7 mouse cellular contexts compared by ENCODE assay signal in genomic region chr13:31689317-31689716, GRCm38 (mm10).
DNase-seq lines count a peak whose midpoint lies in the region; ATAC-seq and TF ChIP-seq lines count a peak whose summit lies in the region.

No protein-coding gene starts in this region.

- no peak; the same call in 1 of the 2 replicates for ATAC-seq in G1E (ENCODE audit: extremely low read depth, insufficient number of reproducible peaks, low FRiP score, poor library complexity, severe bottlenecking)

- no peak overlapping the region for H3K4me3 ChIP-seq in G1E (ENCODE audit: low read depth, low read length)

- peaks cover under 1% of the 10 kb centered on the region for H3K36me3 ChIP-seq in G1E (replicated peaks)

- H3K27me3 ChIP-seq in G1E (ENCODE audit: insufficient read depth, low read length) = no peaks in the 10 kb centered on the region

- TF ChIP-seq CTCF in G1E (IDR thresholded peaks at IDR 0.05; ENCODE audit: low read depth, low read length) = peak; percentile 62; the same call in 1 of the 2 replicates

- H3K4me1 ChIP-seq in G1E (ENCODE audit: insufficient read depth, low read depth, low read length) = peaks cover 1% of the 10 kb centered on the region; the same call in 1 of the 2 replicates

- H3K9me3 ChIP-seq in G1E (replicated peaks) = no peaks in the 10 kb centered on the region

- DNase-seq in kidney, adult 9 months = peak; percentile 17
- DNase-seq in kidney, adult 11 months = no peak
- peak; percentile 43 for DNase-seq in A20 (ENCODE audit: low read depth, low spot score)
- peak; percentile 18 for DNase-seq in G1E (ENCODE audit: low spot score)
- peak; percentile 53 to 57 for DNase-seq in kidney, postnatal 4 days
- peak; percentile 5 to 14 for DNase-seq in thymus, postnatal 36 days
- DNase-seq in cerebellum, adult 11 months = no peak

Comparison
In these comparisons a context has a peak if more than half of its experiments do, and no peak if none do; other contexts are left out.
1. DNase-seq: peak in kidney, adult 9 months (single experiment), A20 (single experiment), G1E (single experiment), kidney, postnatal 4 days (2 of 2) and thymus, postnatal 36 days (2 of 2); none in kidney, adult 11 months (single experiment) and cerebellum, adult 11 months (single experiment).